Mouse (Mus musculus) forebrain, embryonic 10.5 days (tissue): ENCODE measurements at regions not wholly inside any gene's neighbourhood (a gene's known extent, or its start where the extent isn't known, plus 50 kb on each side); places are given as distances from the start of the nearest gene placed in this dataset.

Experiments
- DNase-seq: peaks from one replicate; pipeline ENCODE4 v3.0.0-alpha.2; 2017; ENCODE audit warnings: low spot score; ENCODE audit errors: extremely low spot score
- H3K27ac ChIP-seq: fragments of 300-500 bp; sonication (generic); 2 replicates; pipeline ENCODE4 v1.5.1; 2016; ENCODE audit warnings: mild to moderate bottlenecking
- H3K27me3 ChIP-seq: fragments of 300-500 bp; sonication (generic); 2 replicates; pipeline ENCODE4 v1.6.1; 2016; ENCODE audit warnings: mild to moderate bottlenecking; ENCODE audit not compliant: poor library complexity, severe bottlenecking
- H3K36me3 ChIP-seq: fragments of 300-500 bp; sonication (generic); replicated peaks from 2 replicates; pipeline ENCODE4 v1.6.1; 2016; ENCODE audit warnings: mild to moderate bottlenecking, moderate library complexity
- H3K4me1 ChIP-seq: fragments of 300-500 bp; sonication (generic); 2 replicates; pipeline ENCODE4 v1.6.1; 2016
- H3K4me3 ChIP-seq: fragments of 300-500 bp; sonication (generic); 2 replicates; pipeline ENCODE4 v1.5.1; 2016; ENCODE audit warnings: mild to moderate bottlenecking, moderate library complexity
- H3K9me3 ChIP-seq: fragments of 300-500 bp; sonication (generic); 2 replicates; pipeline ENCODE4 v1.6.1; 2016; ENCODE audit warnings: mild to moderate bottlenecking, moderate library complexity
- WGBS: fragments of 180-500 bp; shearing (Covaris S2); methylation state at CpG from one replicate; pipeline ENCODE4 v1.1.7; 2016; 5-methylcytosine and 5-hydroxymethylcytosine counted together

DNA sequence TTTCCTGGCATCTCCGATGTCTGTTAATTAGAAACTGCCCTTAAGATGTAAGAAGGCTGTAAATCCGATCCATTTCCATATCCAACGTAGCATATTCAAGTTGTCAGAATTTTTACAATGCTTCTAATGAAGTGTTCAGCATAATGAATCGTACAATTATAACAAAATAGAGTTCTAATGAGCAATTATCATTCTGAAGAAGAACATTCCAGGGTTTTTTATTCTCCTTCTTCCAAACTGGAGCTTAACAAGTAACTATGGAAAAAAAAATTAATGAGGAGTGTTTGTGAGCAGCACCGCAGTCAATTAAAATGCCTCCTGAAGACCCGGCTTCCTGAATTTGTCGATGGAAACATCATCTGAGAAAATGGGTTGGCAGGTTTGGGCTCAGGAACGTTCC lies 489.6 kb upstream of the Gm19410 start:
- H3K36me3 ChIP-seq = no peaks in the 10 kb centered on the region
- 64% methylated on average over 8 of the region's 8 CpGs for WGBS
- peaks cover 19% of the 10 kb centered on the region for H3K4me1 ChIP-seq
- DNase-seq = no peak
- H3K9me3 ChIP-seq = no peaks in the 10 kb centered on the region
- H3K4me3 ChIP-seq = no peak overlapping the region
- H3K27me3 ChIP-seq = no peaks in the 10 kb centered on the region
- H3K27ac ChIP-seq = peak overlapping the region; percentile 65; the same call in 1 of the 2 replicates

DNA sequence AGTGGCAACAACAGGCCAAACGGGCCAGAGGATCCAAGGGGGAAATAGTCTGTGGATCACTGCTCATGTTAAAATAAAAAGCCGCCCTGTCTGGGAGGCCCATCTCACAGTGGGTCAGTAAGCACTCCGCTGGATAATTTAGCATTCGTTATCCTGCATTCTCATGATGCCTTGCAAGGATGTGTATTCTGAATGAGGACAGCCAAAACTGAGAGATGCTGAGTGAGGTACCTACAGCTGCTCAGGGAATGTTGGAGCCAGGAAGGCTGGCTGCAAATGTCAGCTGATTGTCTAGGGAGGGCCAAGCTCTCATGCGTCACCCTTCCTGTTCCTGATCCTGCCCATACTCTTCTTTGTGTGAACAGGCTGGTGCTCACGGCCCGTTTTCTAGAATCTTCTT lies 489.1 kb upstream of the Gm19410 start:
- 70% methylated on average over 7 of the region's 7 CpGs for WGBS
- DNase-seq = peak; percentile 17
- no peak overlapping the region for H3K4me3 ChIP-seq

DNA sequence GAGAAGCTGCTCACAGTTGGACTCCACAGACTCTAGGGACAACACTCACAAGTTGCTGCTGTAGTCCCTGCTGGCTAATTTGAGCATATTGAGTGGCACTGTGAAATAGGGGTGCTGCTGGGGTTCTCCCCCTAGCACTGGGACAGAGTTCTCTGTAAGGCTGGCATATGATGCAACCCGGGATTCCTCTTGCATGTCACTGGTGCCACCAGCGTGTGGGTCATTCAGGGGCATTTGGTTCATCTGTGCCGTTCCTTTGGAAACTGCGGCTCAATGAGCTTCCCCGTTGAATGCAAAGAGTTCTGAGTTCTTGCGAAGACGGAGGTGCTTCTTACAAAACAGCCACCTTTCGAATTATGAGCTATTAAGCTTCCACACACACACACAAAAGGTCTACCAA lies 486.6 kb upstream of the Gm19410 start:
- no peaks in the 10 kb centered on the region for H3K36me3 ChIP-seq
- WGBS = 93% methylated on average over 8 of the region's 8 CpGs

More for the DNA sequence above, 489.1 kb upstream of the Gm19410 start:
- Histone ChIP-seq H3K27me3 (no peaks in the 10 kb centered on the region), H3K27ac (peak overlapping the region; percentile 65), H3K4me1 (peaks cover 19% of the 10 kb centered on the region), H3K9me3 (no peaks in the 10 kb centered on the region), H3K36me3 (no peaks in the 10 kb centered on the region)

DNA sequence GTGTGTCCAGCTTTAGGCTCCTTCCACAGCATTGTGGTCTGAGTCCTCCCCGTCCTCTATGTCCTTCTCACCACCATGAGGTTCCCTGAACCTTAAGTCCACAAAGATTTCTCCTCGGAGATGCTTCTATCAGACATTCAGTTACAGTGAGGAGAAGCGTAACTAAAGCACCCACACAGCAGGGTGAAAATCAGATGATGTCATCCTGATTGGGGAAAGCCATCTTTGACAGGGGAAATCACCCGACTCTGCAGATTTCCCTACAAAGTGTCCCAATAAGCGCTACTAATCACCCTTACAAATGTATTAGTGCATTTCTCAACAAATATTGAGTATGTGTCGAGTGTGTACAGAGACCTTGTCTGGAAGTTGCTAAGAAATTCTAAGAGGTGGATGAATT lies 484.8 kb upstream of the Gm19410 start:
- no peak for DNase-seq
- WGBS = 92% methylated on average over 6 of the region's 6 CpGs
- H3K36me3 ChIP-seq = no peaks in the 10 kb centered on the region
- no peak overlapping the region for H3K27ac ChIP-seq
- H3K4me1 ChIP-seq = peaks cover 11% of the 10 kb centered on the region
- H3K4me3 ChIP-seq = no peak overlapping the region
- H3K9me3 ChIP-seq = no peaks in the 10 kb centered on the region; the same call in 1 of the 2 replicates
- no peaks in the 10 kb centered on the region for H3K27me3 ChIP-seq

More for the DNA sequence above, 486.6 kb upstream of the Gm19410 start:
- no peak overlapping the region for H3K4me3 ChIP-seq
- no peak for DNase-seq
- no peaks in the 10 kb centered on the region for H3K9me3 ChIP-seq
- H3K27ac ChIP-seq = no peak overlapping the region
- H3K4me1 ChIP-seq = peaks cover 19% of the 10 kb centered on the region
- no peaks in the 10 kb centered on the region for H3K27me3 ChIP-seq

DNA sequence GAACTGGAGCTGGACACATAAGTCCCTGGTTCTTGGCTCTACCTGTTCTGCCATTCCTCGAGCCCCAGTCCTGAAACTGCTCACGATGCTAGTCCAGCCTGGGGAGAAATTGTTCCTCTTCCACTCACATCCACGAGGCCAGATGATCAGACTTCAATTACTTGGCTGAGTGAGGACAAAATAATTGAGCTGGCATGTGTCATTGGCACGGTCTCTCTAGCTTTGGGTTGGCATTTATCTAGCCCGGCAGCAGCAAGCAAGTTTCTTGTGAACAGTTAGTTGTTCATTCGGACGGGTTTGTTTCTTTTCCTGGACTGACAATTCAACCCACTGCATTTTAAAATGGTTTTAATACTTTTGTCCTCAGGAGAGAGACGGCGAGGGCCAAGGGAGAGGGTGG lies 482.2 kb upstream of the Gm19410 start:
- no peaks in the 10 kb centered on the region for H3K4me1 ChIP-seq
- DNase-seq = no peak
- no peak overlapping the region for H3K27ac ChIP-seq
- H3K9me3 ChIP-seq = no peaks in the 10 kb centered on the region; the same call in 1 of the 2 replicates
- H3K36me3 ChIP-seq = no peaks in the 10 kb centered on the region
- WGBS = 91% methylated on average over 9 of the region's 9 CpGs
- no peaks in the 10 kb centered on the region for H3K27me3 ChIP-seq
- H3K4me3 ChIP-seq = no peak overlapping the region

DNA sequence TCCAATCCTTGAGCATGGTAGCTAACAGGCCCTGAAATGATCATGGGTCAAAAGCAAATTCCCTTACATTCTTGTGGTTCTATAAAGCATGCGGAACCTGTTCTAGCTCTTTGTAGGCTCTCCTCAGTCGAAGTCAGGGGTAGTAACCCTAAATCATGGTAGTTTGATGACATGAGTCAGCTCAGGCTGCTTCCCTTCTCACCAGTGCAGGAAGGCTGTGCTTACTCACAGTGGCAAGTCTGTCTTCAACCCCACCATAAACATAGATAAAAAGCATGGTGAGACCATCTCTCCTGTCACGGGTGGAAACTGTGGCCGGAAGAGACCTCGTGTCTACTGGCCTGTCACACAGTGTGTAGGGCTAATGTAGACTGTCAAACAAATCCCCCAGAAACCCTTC lies 476.6 kb upstream of the Gm19410 start:
- Histone ChIP-seq H3K27ac (peak overlapping the region; percentile 26; the same call in 1 of the 2 replicates), H3K27me3 (no peaks in the 10 kb centered on the region), H3K36me3 (no peaks in the 10 kb centered on the region), H3K4me3 (no peak overlapping the region), H3K9me3 (peaks cover 3% of the 10 kb centered on the region; the same call in 1 of the 2 replicates), H3K4me1 (peaks cover 24% of the 10 kb centered on the region)
- no peak for DNase-seq
- 74% methylated on average over 5 of the region's 5 CpGs for WGBS

DNA sequence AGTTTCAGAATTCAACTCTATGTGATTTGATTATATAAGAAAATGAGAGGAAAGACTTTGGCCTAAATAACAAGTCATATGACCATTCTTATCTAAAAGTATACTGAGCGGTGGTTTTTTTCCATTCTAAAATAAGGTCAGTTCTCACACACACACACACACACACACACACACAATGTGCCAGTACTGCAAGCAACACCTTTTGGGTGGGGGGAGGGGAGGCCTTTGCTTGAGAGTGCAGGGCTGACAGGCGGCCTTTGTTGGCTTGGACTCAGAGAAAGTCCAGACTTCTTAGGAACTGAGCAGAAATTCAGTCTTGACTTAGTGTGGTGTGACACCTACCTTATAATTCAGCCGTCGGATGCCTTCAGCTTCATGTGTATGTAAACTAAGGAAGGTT lies 475.6 kb upstream of the Gm19410 start:
- H3K4me1 ChIP-seq = peaks cover 24% of the 10 kb centered on the region
- H3K9me3 ChIP-seq = peaks cover 3% of the 10 kb centered on the region; the same call in 1 of the 2 replicates
- DNase-seq = no peak
- no peak overlapping the region for H3K4me3 ChIP-seq
- no peak overlapping the region for H3K27ac ChIP-seq
- 83% methylated on average over 4 of the region's 4 CpGs for WGBS
- no peaks in the 10 kb centered on the region for H3K27me3 ChIP-seq
- H3K36me3 ChIP-seq = no peaks in the 10 kb centered on the region

DNA sequence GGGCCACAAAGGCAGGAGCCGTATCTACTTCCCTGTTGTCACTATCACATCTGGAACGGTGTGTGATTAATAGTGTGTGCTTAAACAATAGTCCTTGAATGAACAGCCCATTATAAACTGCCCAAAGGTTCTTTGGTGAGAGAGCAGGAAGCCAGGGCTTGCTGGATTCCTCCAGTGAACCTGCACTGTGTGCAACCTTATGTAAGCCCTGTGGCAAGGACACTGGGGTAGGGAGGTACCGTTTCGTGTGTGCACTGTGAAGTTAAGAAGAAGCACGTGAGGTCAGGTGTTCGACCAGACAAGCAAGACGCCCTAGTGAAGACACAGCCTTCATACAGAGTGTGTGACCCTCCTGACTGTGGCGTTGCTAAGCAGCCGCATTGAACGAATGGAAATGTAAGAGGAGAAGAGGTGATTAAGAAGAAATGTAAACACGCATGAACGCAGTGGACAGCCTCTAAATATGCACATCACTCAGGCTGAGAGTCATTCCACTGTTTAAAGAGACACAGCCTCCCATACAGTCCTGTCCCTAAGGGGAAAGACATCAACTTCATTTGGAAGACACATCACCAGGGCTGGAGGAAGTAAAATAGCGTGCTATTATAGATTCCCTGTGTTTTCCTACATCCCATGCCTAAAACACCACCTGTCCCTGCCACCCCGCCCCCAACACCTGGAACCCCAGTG lies 472.0 kb upstream of the Gm19410 start:
- H3K27me3 ChIP-seq = no peaks in the 10 kb centered on the region
- no peak for DNase-seq
- no peak overlapping the region for H3K4me3 ChIP-seq
- no peak overlapping the region for H3K27ac ChIP-seq
- 88% methylated on average over 14 of the region's 14 CpGs for WGBS
- no peaks in the 10 kb centered on the region for H3K36me3 ChIP-seq
- H3K9me3 ChIP-seq = peaks cover 3% of the 10 kb centered on the region; the same call in 1 of the 2 replicates
- H3K4me1 ChIP-seq = peaks cover 24% of the 10 kb centered on the region

DNA sequence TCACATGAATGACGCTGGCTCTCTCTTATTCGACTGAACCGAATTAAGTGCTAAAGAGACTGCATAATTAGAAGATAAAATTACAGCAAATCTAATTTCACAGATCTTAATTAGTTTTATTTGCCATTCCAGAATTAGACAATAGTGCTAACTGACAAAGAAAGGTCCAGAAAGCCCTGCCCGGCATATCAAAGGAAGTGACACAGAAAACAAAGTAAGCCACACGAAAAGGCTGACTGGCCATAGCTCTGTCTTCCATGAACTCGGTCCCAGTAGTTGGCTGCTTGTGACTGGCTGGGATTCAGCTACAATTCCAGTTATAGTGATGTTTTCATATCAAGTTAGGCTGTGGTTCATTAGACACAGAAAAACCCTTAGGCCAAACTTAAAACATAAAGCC lies 468.7 kb upstream of the Gm19410 start:
- H3K36me3 ChIP-seq = no peaks in the 10 kb centered on the region
- H3K27ac ChIP-seq = no peak overlapping the region
- DNase-seq = no peak
- H3K27me3 ChIP-seq = no peaks in the 10 kb centered on the region
- 80% methylated on average over 6 of the region's 6 CpGs for WGBS
- peaks cover 8% of the 10 kb centered on the region for H3K4me1 ChIP-seq
- peaks cover 3% of the 10 kb centered on the region; the same call in 1 of the 2 replicates for H3K9me3 ChIP-seq
- no peak overlapping the region for H3K4me3 ChIP-seq

DNA sequence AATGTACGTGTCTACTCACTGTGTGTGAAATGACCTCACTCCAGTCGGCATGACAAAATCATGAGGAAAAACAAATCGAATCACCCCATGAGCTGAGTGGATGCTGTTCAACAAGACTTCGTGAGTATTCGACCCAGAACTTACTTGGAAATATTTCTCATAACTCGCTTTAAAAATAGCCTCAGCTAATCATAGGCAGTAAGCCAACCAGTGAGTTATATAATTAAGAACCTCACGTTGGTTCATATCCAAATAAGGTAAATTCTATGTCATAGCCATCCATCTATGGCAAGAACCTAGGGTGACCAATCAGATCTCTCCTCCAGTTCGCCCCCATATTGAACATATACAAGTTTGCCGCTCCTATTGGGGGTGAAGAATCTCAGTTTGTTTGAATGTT lies 466.5 kb upstream of the Gm19410 start:
- peaks cover 2% of the 10 kb centered on the region; the same call in 1 of the 2 replicates for H3K9me3 ChIP-seq
- DNase-seq = no peak
- H3K4me3 ChIP-seq = no peak overlapping the region
- H3K36me3 ChIP-seq = no peaks in the 10 kb centered on the region
- H3K27ac ChIP-seq = no peak overlapping the region
- no peaks in the 10 kb centered on the region for H3K27me3 ChIP-seq
- no peaks in the 10 kb centered on the region; the same call in 1 of the 2 replicates for H3K4me1 ChIP-seq
- 93% methylated on average over 9 of the region's 9 CpGs for WGBS

DNA sequence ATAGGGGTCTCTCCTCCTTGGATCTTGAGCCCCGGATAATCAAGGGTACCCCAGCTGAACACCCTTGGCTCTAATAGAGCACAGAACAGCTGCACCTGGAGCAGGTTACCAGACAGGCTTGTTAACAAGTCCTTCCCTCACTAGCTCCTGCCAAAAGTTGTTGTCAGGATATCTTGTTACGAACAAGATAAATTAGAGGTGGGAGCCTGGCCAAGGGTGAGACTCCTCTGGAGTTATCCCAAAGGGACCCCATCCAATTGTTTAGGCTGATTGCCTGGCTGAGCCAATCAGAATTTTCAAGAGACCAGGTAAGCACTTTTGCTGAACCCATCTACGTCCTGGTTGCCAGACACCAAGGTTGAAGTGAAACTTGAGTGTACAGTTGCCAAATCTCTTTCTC lies 465.2 kb upstream of the Gm19410 start:
- no peak overlapping the region for H3K4me3 ChIP-seq
- H3K27me3 ChIP-seq = no peaks in the 10 kb centered on the region
- 86% methylated on average over 3 of the region's 3 CpGs for WGBS
- H3K9me3 ChIP-seq = peaks cover 12% of the 10 kb centered on the region; the same call in 1 of the 2 replicates
- H3K4me1 ChIP-seq = no peaks in the 10 kb centered on the region; the same call in 1 of the 2 replicates
- no peak for DNase-seq
- no peak overlapping the region for H3K27ac ChIP-seq
- no peaks in the 10 kb centered on the region for H3K36me3 ChIP-seq

DNA sequence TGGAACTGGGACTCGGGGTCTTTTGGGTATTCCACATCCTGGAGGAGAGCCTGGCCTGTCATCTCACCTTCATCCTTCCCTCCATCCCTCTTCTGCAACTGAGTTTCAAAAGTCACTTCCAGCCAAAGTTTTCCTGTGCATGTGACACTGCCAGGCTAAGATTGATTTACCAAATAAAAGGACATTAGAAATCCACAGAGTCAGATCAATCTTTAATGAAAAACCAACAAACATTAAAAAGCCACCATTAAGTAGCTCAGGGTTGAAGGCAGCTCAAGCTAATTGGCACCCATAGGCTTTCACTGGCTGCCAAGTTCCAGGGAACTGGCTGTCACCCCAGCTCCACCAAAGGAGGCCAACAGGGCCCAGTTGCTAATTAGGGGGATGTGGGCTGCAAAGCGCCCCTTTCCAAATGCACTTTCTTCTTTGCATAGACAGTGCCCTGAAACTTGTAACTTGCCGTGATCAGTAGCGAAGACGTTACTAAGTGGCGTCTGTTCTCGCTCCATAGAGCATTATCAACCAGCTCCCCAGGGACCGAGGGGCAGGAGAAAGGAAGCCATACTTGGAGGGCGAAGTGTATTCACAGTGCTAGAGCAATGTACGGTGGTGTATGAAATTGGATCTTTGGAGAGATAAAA lies 464.6 kb upstream of the Gm19410 start:
- Histone ChIP-seq H3K9me3 (peaks cover 12% of the 10 kb centered on the region; the same call in 1 of the 2 replicates), H3K36me3 (no peaks in the 10 kb centered on the region), H3K27ac (no peak overlapping the region), H3K4me3 (no peak overlapping the region), H3K27me3 (no peaks in the 10 kb centered on the region), H3K4me1 (no peaks in the 10 kb centered on the region; the same call in 1 of the 2 replicates)
- WGBS = 87% methylated on average over 10 of the region's 10 CpGs
- no peak for DNase-seq

DNA sequence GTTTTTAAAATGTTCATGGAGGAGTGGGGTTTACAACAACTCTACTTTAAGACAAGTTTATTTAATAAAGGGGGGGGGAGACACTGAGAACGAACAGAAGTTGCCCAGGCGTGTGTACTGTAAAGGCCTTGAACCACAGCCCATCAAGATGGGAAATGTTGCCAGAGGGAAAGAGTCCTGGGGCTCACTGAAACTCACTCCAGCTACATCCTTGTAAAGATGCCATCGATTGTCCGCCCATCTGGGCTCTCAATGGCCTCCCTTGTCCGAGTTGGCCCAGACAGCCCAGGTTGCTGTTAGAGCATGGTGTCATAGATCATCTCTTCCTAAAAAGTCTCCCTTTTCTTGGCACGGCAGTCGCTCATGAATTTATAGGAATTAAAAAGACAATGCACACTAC lies 462.7 kb upstream of the Gm19410 start:
- WGBS = 88% methylated on average over 7 of the region's 7 CpGs
- Histone ChIP-seq H3K27me3 (no peaks in the 10 kb centered on the region), H3K9me3 (peaks cover 12% of the 10 kb centered on the region; the same call in 1 of the 2 replicates), H3K4me3 (no peak overlapping the region), H3K36me3 (no peaks in the 10 kb centered on the region), H3K27ac (no peak overlapping the region), H3K4me1 (no peaks in the 10 kb centered on the region; the same call in 1 of the 2 replicates)
- no peak for DNase-seq
